Mouse (Mus musculus): ENCODE results near the gene Bbof1.

DNA sequence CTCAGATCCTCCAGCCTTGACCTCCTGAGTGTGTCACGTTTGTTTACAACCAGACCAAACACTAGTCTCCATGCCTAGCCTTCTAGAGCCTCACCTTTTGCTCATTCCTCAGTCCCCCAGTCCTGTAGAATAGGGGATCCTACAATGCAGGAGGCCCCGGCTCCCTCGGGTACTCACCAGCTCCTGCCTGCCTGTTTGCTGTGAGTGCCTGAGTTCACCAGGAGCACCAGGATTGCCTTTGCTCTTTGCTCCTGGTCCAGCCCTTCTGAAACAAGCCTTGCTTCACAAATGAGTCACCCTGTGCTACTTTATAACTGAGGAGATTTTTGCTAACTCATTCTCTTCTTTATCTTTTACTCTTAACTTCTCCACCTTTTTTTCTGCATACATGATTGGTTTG is 8.2 kb upstream of the Bbof1 start:
- no peak for TF ChIP-seq EP300 (IDR thresholded peaks at IDR 0.05)
- TF ChIP-seq CTCF (IDR thresholded peaks at IDR 0.05) = no peak

Data from lung, postnatal 0 days (tissue).